Mouse (Mus musculus) hindbrain, embryonic 13.5 days (tissue): ENCODE data around the gene Irak3. TPM values are rescaled to one million over a fixed set of nuclear protein-coding genes. Genes with fewer than 3 reads are reported as not detected.

Source experiments
- ATAC-seq: fragments of 200-750 bp; cut with Nextera tagmentation; 2 replicates; pipeline ENCODE4 v1.8.0; 2017; ENCODE audit warnings: moderate TSS enrichment; ENCODE audit not compliant: low FRiP score
- H3K27ac ChIP-seq: fragments of 300-500 bp; sonication (generic); 2 replicates; pipeline ENCODE4 v1.5.1; 2015; ENCODE audit warnings: inconsistent platforms, mild to moderate bottlenecking, moderate library complexity
- H3K27me3 ChIP-seq: fragments of 300-500 bp; sonication (generic); 2 replicates; pipeline ENCODE4 v1.6.1; 2015; ENCODE audit warnings: mild to moderate bottlenecking, inconsistent platforms
- H3K36me3 ChIP-seq: fragments of 300-500 bp; sonication (generic); 2 replicates; pipeline ENCODE4 v1.6.1; 2015; ENCODE audit warnings: mild to moderate bottlenecking, inconsistent platforms
- H3K4me1 ChIP-seq: fragments of 300-500 bp; sonication (generic); replicated peaks from 2 replicates; pipeline ENCODE4 v1.6.1; 2015; ENCODE audit warnings: inconsistent platforms
- H3K4me2 ChIP-seq: fragments of 300-500 bp; sonication (generic); 2 replicates; pipeline ENCODE4 v1.6.1; 2015; ENCODE audit warnings: inconsistent platforms, mild to moderate bottlenecking, moderate library complexity
- H3K4me3 ChIP-seq: fragments of 300-500 bp; sonication (generic); 2 replicates; pipeline ENCODE4 v1.5.1; 2015; ENCODE audit warnings: mild to moderate bottlenecking, inconsistent platforms
- H3K9ac ChIP-seq: fragments of 300-500 bp; sonication (generic); 2 replicates; pipeline ENCODE4 v1.6.1; 2015; ENCODE audit warnings: mild to moderate bottlenecking, inconsistent platforms
- H3K9me3 ChIP-seq: fragments of 300-500 bp; sonication (generic); 2 replicates; pipeline ENCODE4 v1.6.1; 2016; ENCODE audit warnings: inconsistent platforms
- WGBS: fragments of 180-500 bp; shearing (Covaris S2); methylation state at CpG from one replicate; pipeline ENCODE4 v1.1.7; 2015; 5-methylcytosine and 5-hydroxymethylcytosine counted together
- polyA plus RNA-seq: library from polyadenylated mRNA; unstranded; fragments of >200 nt; fragmentation: Nextera tagmentation; extraction: Ambion mirVana; gene quantifications from 2 replicates; pipeline ENCODE4 v1.2.1, GENCODE M21; 2015

Irak3 gene
- polyA plus RNA-seq, 1 experiment from 2014 or later: 0.36 TPM

GRCm38 (mm10) chr10:120201131-120201921 lies 604 bp downstream of the Irak3 start, which contains the start of gene Tmbim4:
Gene Tmbim4, plus strand, starts transcription at chr10:120201590.
- H3K36me3 ChIP-seq: no peaks in the 10 kb centered on the region
- peak within 1 kb of the TSS; percentile 66 for H3K9ac ChIP-seq
- peak within 1 kb of the TSS; percentile 76 for H3K4me2 ChIP-seq
- 0 out of 2 replicates have a peak, but pooled peaks have one; percentile 36 for ATAC-seq
- H3K4me3 ChIP-seq: peak within 1 kb of the TSS; percentile 49
- H3K4me1 ChIP-seq: peaks cover 13% of the 10 kb centered on the region
- peaks cover 23% of the 10 kb centered on the region for H3K27me3 ChIP-seq
- WGBS: 1% methylated on average over 65 of the region's 65 CpGs
- no peak within 1 kb of the TSS for H3K27ac ChIP-seq
- H3K9me3 ChIP-seq: no peaks in the 10 kb centered on the region

- ATAC-seq: no peak
- H3K4me3 ChIP-seq: no peak overlapping the region
Observed at GRCm38 (mm10) chr10:120197061-120197835, 4.7 kb downstream of the Irak3 start.

GRCm38 (mm10) chr10:120193255-120193654 lies 8.7 kb downstream of the Irak3 start:
- 95% methylated on average over 8 of the region's 8 CpGs for WGBS
- H3K9me3 ChIP-seq: no peaks in the 10 kb centered on the region

More at GRCm38 (mm10) chr10:120197061-120197835, 4.7 kb downstream of the Irak3 start:
- Histone ChIP-seq H3K27me3 (peaks cover 14% of the 10 kb centered on the region), H3K4me1 (peaks cover 13% of the 10 kb centered on the region), H3K27ac (no peak overlapping the region), H3K9me3 (no peaks in the 10 kb centered on the region), H3K4me2 (no peak overlapping the region), H3K36me3 (no peaks in the 10 kb centered on the region), H3K9ac (no peak overlapping the region)
- 84% methylated on average over 14 of the region's 14 CpGs for WGBS

GRCm38 (mm10) chr10:120192278-120192677 lies 9.7 kb downstream of the Irak3 start:
- Histone ChIP-seq H3K4me3 (no peak overlapping the region), H3K4me2 (no peak overlapping the region), H3K27ac (no peak overlapping the region), H3K4me1 (peaks cover 6% of the 10 kb centered on the region; the same call in 1 of the 2 replicates), H3K9me3 (no peaks in the 10 kb centered on the region), H3K27me3 (no peaks in the 10 kb centered on the region), H3K9ac (no peak overlapping the region), H3K36me3 (no peaks in the 10 kb centered on the region)
- ATAC-seq: no peak
- 90% methylated on average over 4 of the region's 4 CpGs for WGBS

More at GRCm38 (mm10) chr10:120193255-120193654, 8.7 kb downstream of the Irak3 start:
- H3K27ac ChIP-seq: no peak overlapping the region
- H3K27me3 ChIP-seq: no peaks in the 10 kb centered on the region
- peaks cover 6% of the 10 kb centered on the region; the same call in 1 of the 2 replicates for H3K4me1 ChIP-seq
- H3K9ac ChIP-seq: no peak overlapping the region
- H3K36me3 ChIP-seq: no peaks in the 10 kb centered on the region
- H3K4me3 ChIP-seq: no peak overlapping the region
- H3K4me2 ChIP-seq: no peak overlapping the region
- no peak for ATAC-seq

GRCm38 (mm10) chr10:120191165-120191564 lies 10.8 kb downstream of the Irak3 start:
- Histone ChIP-seq H3K9ac (no peak overlapping the region), H3K9me3 (no peaks in the 10 kb centered on the region), H3K4me1 (peaks cover 6% of the 10 kb centered on the region; the same call in 1 of the 2 replicates), H3K36me3 (no peaks in the 10 kb centered on the region), H3K27me3 (no peaks in the 10 kb centered on the region), H3K4me3 (no peak overlapping the region), H3K4me2 (no peak overlapping the region), H3K27ac (no peak overlapping the region)
- no peak for ATAC-seq
- WGBS: 86% methylated on average over 6 of the region's 6 CpGs

- Histone ChIP-seq H3K4me3 (no peak overlapping the region), H3K36me3 (no peaks in the 10 kb centered on the region), H3K27me3 (no peaks in the 10 kb centered on the region), H3K27ac (no peak overlapping the region), H3K4me1 (peaks cover 6% of the 10 kb centered on the region; the same call in 1 of the 2 replicates), H3K9ac (no peak overlapping the region), H3K4me2 (no peak overlapping the region), H3K9me3 (no peaks in the 10 kb centered on the region)
- ATAC-seq: no peak
- WGBS: 26% methylated on average over 6 of the region's 6 CpGs
Observed at GRCm38 (mm10) chr10:120189782-120190181, 12.1 kb downstream of the Irak3 start.

GRCm38 (mm10) chr10:120189276-120189675 lies 12.7 kb downstream of the Irak3 start:
- H3K27ac ChIP-seq: no peak overlapping the region
- H3K27me3 ChIP-seq: no peaks in the 10 kb centered on the region
- peaks cover 6% of the 10 kb centered on the region; the same call in 1 of the 2 replicates for H3K4me1 ChIP-seq
- no peaks in the 10 kb centered on the region for H3K9me3 ChIP-seq
- H3K9ac ChIP-seq: no peak overlapping the region
- no peaks in the 10 kb centered on the region for H3K36me3 ChIP-seq
- ATAC-seq: no peak
- WGBS: 71% methylated on average over 11 of the region's 11 CpGs
- no peak overlapping the region for H3K4me3 ChIP-seq
- no peak overlapping the region for H3K4me2 ChIP-seq

GRCm38 (mm10) chr10:120188513-120188912 lies 13.4 kb downstream of the Irak3 start:
- WGBS: 70% methylated on average over 2 of the region's 2 CpGs
- no peak overlapping the region for H3K9ac ChIP-seq
- H3K4me3 ChIP-seq: no peak overlapping the region
- no peaks in the 10 kb centered on the region for H3K27me3 ChIP-seq
- no peaks in the 10 kb centered on the region for H3K9me3 ChIP-seq
- no peak for ATAC-seq
- H3K27ac ChIP-seq: no peak overlapping the region
- H3K4me1 ChIP-seq: peaks cover 6% of the 10 kb centered on the region; the same call in 1 of the 2 replicates
- no peak overlapping the region for H3K4me2 ChIP-seq
- H3K36me3 ChIP-seq: no peaks in the 10 kb centered on the region

GRCm38 (mm10) chr10:120183342-120183741 lies 18.6 kb downstream of the Irak3 start:
- no peak for ATAC-seq
- Histone ChIP-seq H3K4me3 (no peak overlapping the region), H3K27me3 (no peaks in the 10 kb centered on the region), H3K4me2 (no peak overlapping the region), H3K36me3 (no peaks in the 10 kb centered on the region), H3K9ac (no peak overlapping the region), H3K4me1 (no peaks in the 10 kb centered on the region), H3K9me3 (no peaks in the 10 kb centered on the region), H3K27ac (no peak overlapping the region)
- 93% methylated on average over 2 of the region's 2 CpGs for WGBS

- H3K4me3 ChIP-seq: no peak overlapping the region
- no peaks in the 10 kb centered on the region for H3K9me3 ChIP-seq
- H3K4me1 ChIP-seq: no peaks in the 10 kb centered on the region
- H3K27ac ChIP-seq: no peak overlapping the region
- H3K27me3 ChIP-seq: no peaks in the 10 kb centered on the region
- H3K4me2 ChIP-seq: no peak overlapping the region
- H3K9ac ChIP-seq: no peak overlapping the region
- no peaks in the 10 kb centered on the region for H3K36me3 ChIP-seq
- ATAC-seq: no peak
- 90% methylated on average over 1 of the region's 1 CpGs for WGBS
Observed at GRCm38 (mm10) chr10:120182887-120183286, 19.0 kb downstream of the Irak3 start.

- no peak overlapping the region for H3K4me2 ChIP-seq
- WGBS: 88% methylated on average over 15 of the region's 15 CpGs
Observed at GRCm38 (mm10) chr10:120174192-120174705, 27.7 kb downstream of the Irak3 start.

GRCm38 (mm10) chr10:120171340-120171739 lies 30.6 kb downstream of the Irak3 start:
- no peaks in the 10 kb centered on the region for H3K27me3 ChIP-seq
- H3K36me3 ChIP-seq: no peaks in the 10 kb centered on the region
- 33% methylated on average over 5 of the region's 5 CpGs for WGBS
- H3K4me3 ChIP-seq: no peak overlapping the region
- H3K27ac ChIP-seq: no peak overlapping the region
- no peaks in the 10 kb centered on the region for H3K4me1 ChIP-seq
- H3K4me2 ChIP-seq: no peak overlapping the region
- no peak overlapping the region for H3K9ac ChIP-seq
- H3K9me3 ChIP-seq: no peaks in the 10 kb centered on the region
- ATAC-seq: no peak

More at GRCm38 (mm10) chr10:120174192-120174705, 27.7 kb downstream of the Irak3 start:
- H3K36me3 ChIP-seq: no peaks in the 10 kb centered on the region
- H3K9me3 ChIP-seq: no peaks in the 10 kb centered on the region
- H3K27me3 ChIP-seq: no peaks in the 10 kb centered on the region
- ATAC-seq: no peak
- H3K4me1 ChIP-seq: no peaks in the 10 kb centered on the region
- no peak overlapping the region for H3K9ac ChIP-seq
- H3K27ac ChIP-seq: no peak overlapping the region
- H3K4me3 ChIP-seq: no peak overlapping the region
